Mouse (Mus musculus): ENCODE results near the gene Bmyc. TPM values are rescaled to one million over a fixed set of nuclear protein-coding genes. Genes with fewer than 3 reads are reported as not detected.
"Not testable (repeated sequence)": the region's sequence is repeated elsewhere in the genome, so short reads cannot be mapped to it uniquely, and the experiment has no call there.

Bmyc gene
- polyA plus RNA-seq, 1 experiment from 2014 or later: 73.4 TPM

- 100% methylated on average over 1 of the region's 1 CpGs for WGBS
- H3K9me3 ChIP-seq (replicated peaks; ENCODE audit: control insufficient read depth, low read length); H3K27ac ChIP-seq (ENCODE audit: low read length); H3K9ac ChIP-seq (ENCODE audit: low read length); H3K27me3 ChIP-seq (ENCODE audit: control insufficient read depth, insufficient read depth, low read length); ATAC-seq (ENCODE audit: insufficient read depth, low FRiP score); H3K36me3 ChIP-seq (ENCODE audit: control insufficient read depth, insufficient read depth, low read length); H3K4me2 ChIP-seq (ENCODE audit: low read depth, low read length); H3K4me3 ChIP-seq (replicated peaks; ENCODE audit: low read length); H3K4me1 ChIP-seq (ENCODE audit: control insufficient read depth, insufficient read depth, low read length): not testable (repeated sequence)
These were observed 2.5 kb downstream of the Bmyc start for GRCm38 (mm10) chr2:25709056-25709455.

DNA sequence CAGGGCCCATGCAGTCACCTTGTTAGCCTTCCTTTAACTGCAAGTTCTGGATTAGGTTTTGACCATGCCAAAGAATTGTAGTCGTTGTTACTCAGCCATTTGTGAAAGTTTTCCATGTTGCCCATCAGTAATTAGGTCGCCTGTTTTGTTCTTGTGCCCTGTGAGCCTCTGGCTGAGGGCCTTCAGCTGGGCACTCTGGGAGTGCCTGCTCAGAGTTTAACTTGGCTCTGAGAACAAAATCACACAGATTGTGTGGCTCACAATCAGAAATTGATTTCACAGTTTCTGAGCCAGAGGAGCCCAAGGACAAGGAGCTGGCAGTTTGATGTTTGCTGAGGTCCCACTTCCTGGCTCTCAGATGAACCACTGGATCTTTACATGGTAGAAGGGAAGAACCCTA is 3.3 kb downstream of the Bmyc start:
- H3K4me3 ChIP-seq (replicated peaks; ENCODE audit: low read length); ATAC-seq (ENCODE audit: insufficient read depth, low FRiP score); H3K4me1 ChIP-seq (ENCODE audit: control insufficient read depth, insufficient read depth, low read length); H3K27me3 ChIP-seq (ENCODE audit: control insufficient read depth, insufficient read depth, low read length); H3K4me2 ChIP-seq (ENCODE audit: low read depth, low read length); H3K36me3 ChIP-seq (ENCODE audit: control insufficient read depth, insufficient read depth, low read length); H3K9ac ChIP-seq (ENCODE audit: low read length); H3K9me3 ChIP-seq (replicated peaks; ENCODE audit: control insufficient read depth, low read length); H3K27ac ChIP-seq (ENCODE audit: low read length): not testable (repeated sequence)
- 77% methylated on average over 2 of the region's 2 CpGs for WGBS

- H3K27me3 ChIP-seq (ENCODE audit: control insufficient read depth, insufficient read depth, low read length); H3K27ac ChIP-seq (ENCODE audit: low read length); H3K4me3 ChIP-seq (replicated peaks; ENCODE audit: low read length); H3K4me1 ChIP-seq (ENCODE audit: control insufficient read depth, insufficient read depth, low read length); H3K36me3 ChIP-seq (ENCODE audit: control insufficient read depth, insufficient read depth, low read length); H3K4me2 ChIP-seq (ENCODE audit: low read depth, low read length); H3K9ac ChIP-seq (ENCODE audit: low read length); H3K9me3 ChIP-seq (replicated peaks; ENCODE audit: control insufficient read depth, low read length); ATAC-seq (ENCODE audit: insufficient read depth, low FRiP score): not testable (repeated sequence)
- WGBS: 12% methylated on average over 3 of the region's 3 CpGs
These were observed 5.1 kb downstream of the Bmyc start for GRCm38 (mm10) chr2:25711641-25712040.

DNA sequence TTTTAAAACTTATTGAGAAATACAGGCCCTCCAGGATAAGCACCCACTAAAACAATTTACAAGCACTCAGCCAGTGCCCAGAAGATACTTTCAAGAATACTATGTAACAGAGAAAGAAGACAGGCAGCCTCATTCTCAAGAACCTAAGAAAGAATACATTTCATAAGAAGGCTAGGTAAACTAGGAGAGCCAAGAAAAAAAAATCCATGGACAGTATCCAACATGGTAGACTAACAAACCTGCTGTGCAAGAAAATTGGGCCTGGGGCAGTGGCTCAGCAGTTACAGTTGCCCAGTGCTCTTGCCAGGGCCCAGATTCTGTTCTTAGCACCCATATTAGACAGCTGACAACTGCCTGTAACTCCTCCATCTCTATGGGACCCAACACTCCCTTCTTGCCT is 10.7 kb downstream of the Bmyc start:
- no peaks in the 10 kb centered on the region for H3K9me3 ChIP-seq (replicated peaks; ENCODE audit: control insufficient read depth, low read length)

DNA sequence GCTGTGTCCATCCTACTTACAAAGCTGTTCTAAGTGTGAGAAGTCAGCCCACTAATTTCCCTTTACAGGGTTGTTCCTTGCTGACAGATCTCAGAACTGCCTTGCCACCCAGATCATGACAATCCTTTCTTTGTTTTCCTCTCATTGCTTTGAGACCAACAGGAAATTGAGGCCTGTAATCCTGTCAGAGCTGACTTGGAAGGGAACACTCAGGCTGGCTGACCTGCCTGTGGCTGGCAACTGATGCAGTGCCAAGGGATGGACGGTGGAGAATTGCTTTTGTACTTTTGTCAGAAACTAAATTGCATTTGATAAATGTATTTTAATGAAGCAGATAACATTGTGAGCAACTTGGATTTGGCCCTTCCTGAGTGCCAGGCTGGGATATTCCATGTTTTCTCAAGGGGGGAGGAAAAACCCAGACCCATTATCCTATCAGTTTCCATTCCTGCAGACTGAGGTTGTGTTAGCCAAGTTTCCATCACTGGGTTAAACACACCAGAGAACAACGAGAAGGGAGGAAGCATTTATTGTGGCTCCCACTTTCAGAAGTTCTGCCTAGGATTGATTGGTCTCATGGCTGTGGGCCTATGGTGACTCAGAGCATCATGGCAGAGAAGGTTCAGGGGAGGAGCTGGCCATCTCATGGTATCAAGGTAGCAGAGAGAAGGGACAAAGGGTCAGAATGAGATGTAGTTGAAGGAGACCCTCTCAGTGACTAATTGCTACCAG is 26.8 kb downstream of the Bmyc start:
- H3K9ac ChIP-seq (ENCODE audit: low read length): no peak overlapping the region
- H3K4me2 ChIP-seq (ENCODE audit: low read depth, low read length): no peak overlapping the region
- no peaks in the 10 kb centered on the region for H3K9me3 ChIP-seq (replicated peaks; ENCODE audit: control insufficient read depth, low read length)
- 45% methylated on average over 2 of the region's 2 CpGs for WGBS
- no peak for ATAC-seq (ENCODE audit: insufficient read depth, low FRiP score)
- no peak overlapping the region for H3K4me3 ChIP-seq (replicated peaks; ENCODE audit: low read length)
- no peaks in the 10 kb centered on the region for H3K27me3 ChIP-seq (ENCODE audit: control insufficient read depth, insufficient read depth, low read length)
- no peaks in the 10 kb centered on the region for H3K4me1 ChIP-seq (ENCODE audit: control insufficient read depth, insufficient read depth, low read length)
- no peak overlapping the region for H3K27ac ChIP-seq (ENCODE audit: low read length)
- no peaks in the 10 kb centered on the region for H3K36me3 ChIP-seq (ENCODE audit: control insufficient read depth, insufficient read depth, low read length)

More for the DNA sequence above, 10.7 kb downstream of the Bmyc start:
- Histone ChIP-seq H3K27me3 (ENCODE audit: control insufficient read depth, insufficient read depth, low read length) (no peaks in the 10 kb centered on the region), H3K36me3 (ENCODE audit: control insufficient read depth, insufficient read depth, low read length) (no peaks in the 10 kb centered on the region), H3K4me2 (ENCODE audit: low read depth, low read length) (no peak overlapping the region), H3K4me1 (ENCODE audit: control insufficient read depth, insufficient read depth, low read length) (no peaks in the 10 kb centered on the region), H3K4me3 (replicated peaks; ENCODE audit: low read length) (no peak overlapping the region), H3K9ac (ENCODE audit: low read length) (no peak overlapping the region), H3K27ac (ENCODE audit: low read length) (no peak overlapping the region)
- ATAC-seq (ENCODE audit: insufficient read depth, low FRiP score): no peak

DNA sequence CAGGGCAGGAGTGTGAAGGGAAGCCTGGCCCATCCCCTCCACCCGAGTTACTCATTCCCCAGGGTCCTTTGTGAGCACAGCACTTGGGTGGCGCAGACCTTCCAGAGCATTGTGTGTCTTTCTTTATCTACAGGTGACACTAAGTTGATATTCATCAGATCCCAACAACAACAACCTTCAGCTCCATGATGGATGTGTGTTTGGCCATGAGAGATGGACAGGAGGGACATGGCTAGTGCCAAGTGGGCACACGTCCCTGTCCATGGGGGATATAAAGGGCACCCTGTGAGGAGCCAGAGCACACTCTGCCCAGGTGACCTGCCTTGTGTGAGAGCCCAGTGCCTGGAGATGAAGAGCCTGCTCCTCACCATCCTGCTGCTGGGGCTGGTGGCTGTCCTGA is 30.2 kb downstream of the Bmyc start, which contains the start of gene Obp2b:
Obp2b (plus strand) TSS at position 301 of the 400 bp plus-strand sequence.
- not testable (repeated sequence) for H3K4me1 ChIP-seq (ENCODE audit: control insufficient read depth, insufficient read depth, low read length); H3K4me3 ChIP-seq (replicated peaks; ENCODE audit: low read length); H3K9me3 ChIP-seq (replicated peaks; ENCODE audit: control insufficient read depth, low read length); ATAC-seq (ENCODE audit: insufficient read depth, low FRiP score); H3K27ac ChIP-seq (ENCODE audit: low read length); H3K36me3 ChIP-seq (ENCODE audit: control insufficient read depth, insufficient read depth, low read length); H3K27me3 ChIP-seq (ENCODE audit: control insufficient read depth, insufficient read depth, low read length); H3K9ac ChIP-seq (ENCODE audit: low read length); H3K4me2 ChIP-seq (ENCODE audit: low read depth, low read length)
- 63% methylated on average over 3 of the region's 3 CpGs for WGBS

DNA sequence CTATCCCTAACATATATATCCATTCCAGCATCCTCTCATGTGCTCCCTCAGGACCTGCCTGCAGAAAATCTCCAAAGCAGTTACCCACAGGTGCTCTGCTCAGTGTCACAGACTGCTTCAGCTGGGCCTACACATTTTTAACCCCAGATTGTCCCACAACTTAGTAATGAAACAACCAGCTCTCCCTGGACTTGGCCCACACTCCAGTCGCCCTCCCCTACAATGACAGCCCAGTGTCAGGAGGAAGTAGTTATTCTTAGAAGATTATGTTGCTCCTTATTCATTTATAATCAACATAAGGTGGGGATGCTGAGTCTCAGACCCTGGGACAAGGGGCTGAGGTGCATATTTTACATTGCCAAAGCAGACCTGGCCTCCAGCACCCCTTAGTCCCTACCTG is 35.1 kb downstream of the Bmyc start:
- Histone ChIP-seq H3K4me3 (replicated peaks; ENCODE audit: low read length) (no peak overlapping the region), H3K36me3 (ENCODE audit: control insufficient read depth, insufficient read depth, low read length) (no peaks in the 10 kb centered on the region), H3K27ac (ENCODE audit: low read length) (no peak overlapping the region), H3K27me3 (ENCODE audit: control insufficient read depth, insufficient read depth, low read length) (no peaks in the 10 kb centered on the region), H3K9me3 (replicated peaks; ENCODE audit: control insufficient read depth, low read length) (no peaks in the 10 kb centered on the region), H3K9ac (ENCODE audit: low read length) (no peak overlapping the region), H3K4me1 (ENCODE audit: control insufficient read depth, insufficient read depth, low read length) (no peaks in the 10 kb centered on the region), H3K4me2 (ENCODE audit: low read depth, low read length) (no peak overlapping the region)
- WGBS: 78% methylated on average over 1 of the region's 1 CpGs
- no peak for ATAC-seq (ENCODE audit: insufficient read depth, low FRiP score)

DNA sequence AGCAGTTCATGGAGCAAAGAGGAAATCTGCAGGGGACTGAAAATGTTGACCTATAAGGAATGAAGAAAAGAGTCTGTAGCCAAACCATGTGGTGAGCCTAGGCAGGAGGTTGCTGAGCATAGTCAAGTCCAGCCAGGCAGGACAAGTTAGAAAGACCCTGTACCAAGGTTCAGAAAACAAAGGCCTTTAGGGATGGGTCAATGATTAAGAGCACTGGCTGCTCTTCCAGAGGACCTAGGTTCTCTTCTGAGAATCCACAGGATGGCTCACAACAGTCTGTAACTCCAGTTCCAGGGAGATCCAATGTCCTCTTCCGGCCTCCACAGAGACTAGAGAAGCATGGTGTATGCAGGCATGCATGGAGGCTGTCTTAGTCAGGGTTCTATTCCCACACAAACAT is 47.7 kb downstream of the Bmyc start:
- 86% methylated on average over 1 of the region's 1 CpGs for WGBS
- Histone ChIP-seq H3K4me2 (ENCODE audit: low read depth, low read length) (no peak overlapping the region), H3K9me3 (replicated peaks; ENCODE audit: control insufficient read depth, low read length) (no peaks in the 10 kb centered on the region), H3K9ac (ENCODE audit: low read length) (no peak overlapping the region), H3K4me3 (replicated peaks; ENCODE audit: low read length) (no peak overlapping the region), H3K36me3 (ENCODE audit: control insufficient read depth, insufficient read depth, low read length) (no peaks in the 10 kb centered on the region), H3K4me1 (ENCODE audit: control insufficient read depth, insufficient read depth, low read length) (no peaks in the 10 kb centered on the region), H3K27ac (ENCODE audit: low read length) (no peak overlapping the region), H3K27me3 (ENCODE audit: control insufficient read depth, insufficient read depth, low read length) (no peaks in the 10 kb centered on the region)
- no peak for ATAC-seq (ENCODE audit: insufficient read depth, low FRiP score)
